Mouse (Mus musculus) kidney, postnatal 36 days (tissue): Measurements from ENCODE around the gene Tacc2.

Source experiments
- DNase-seq, 2 experiments: peaks; one replicate each; pipeline ENCODE4 v3.0.0; 2021 to 2022; ENCODE audit warnings: mixed read lengths in 2 of 2

The Tacc2 gene

GRCm38 (mm10) chr7:130621953-130622352 lies 44.7 kb downstream of the Tacc2 start:
- peak; percentile 58 to 71 for DNase-seq

- DNase-seq = no peak
These were observed 45.1 kb downstream of the Tacc2 start for GRCm38 (mm10) chr7:130622359-130622758.

GRCm38 (mm10) chr7:130624299-130624698 lies 47.1 kb downstream of the Tacc2 start:
- no peak for DNase-seq

- DNase-seq = no peak
These were observed 48.1 kb downstream of the Tacc2 start for GRCm38 (mm10) chr7:130625361-130625760.

- DNase-seq = no peak
These were observed 51.4 kb downstream of the Tacc2 start for GRCm38 (mm10) chr7:130628601-130629000.

- no peak for DNase-seq
These were observed 52.8 kb downstream of the Tacc2 start for GRCm38 (mm10) chr7:130629999-130630398.

- no peak for DNase-seq
These were observed 53.7 kb downstream of the Tacc2 start for GRCm38 (mm10) chr7:130630956-130631355.

GRCm38 (mm10) chr7:130631553-130632378 lies 54.5 kb downstream of the Tacc2 start:
- peak; percentile 75 to 88 for DNase-seq

GRCm38 (mm10) chr7:130632379-130632732 lies 55.1 kb downstream of the Tacc2 start:
- DNase-seq = no peak

- peak; percentile 73 to 82 for DNase-seq
These were observed 57.1 kb downstream of the Tacc2 start for GRCm38 (mm10) chr7:130634259-130634871.

GRCm38 (mm10) chr7:130635212-130635611 lies 58.0 kb downstream of the Tacc2 start:
- no peak for DNase-seq

GRCm38 (mm10) chr7:130636274-130636673 lies 59.0 kb downstream of the Tacc2 start:
- DNase-seq = no peak

GRCm38 (mm10) chr7:130636902-130637301 lies 59.7 kb downstream of the Tacc2 start:
- DNase-seq = no peak

GRCm38 (mm10) chr7:130637811-130638210 lies 60.6 kb downstream of the Tacc2 start:
- no peak for DNase-seq

GRCm38 (mm10) chr7:130640681-130641080 lies 63.4 kb downstream of the Tacc2 start:
- DNase-seq = no peak

GRCm38 (mm10) chr7:130645332-130645993 lies 68.2 kb downstream of the Tacc2 start:
- DNase-seq = peak; percentile 75 to 77

- peak; percentile 89 to 90 for DNase-seq
These were observed 68.9 kb downstream of the Tacc2 start for GRCm38 (mm10) chr7:130645994-130646761.

- peak; percentile 92 to 94 for DNase-seq
These were observed 69.5 kb downstream of the Tacc2 start for GRCm38 (mm10) chr7:130646762-130647139.

- DNase-seq = no peak
These were observed 70.8 kb downstream of the Tacc2 start for GRCm38 (mm10) chr7:130648061-130648460.

- DNase-seq = peak; percentile 72 to 77
These were observed 72.0 kb downstream of the Tacc2 start for GRCm38 (mm10) chr7:130649257-130649656.

GRCm38 (mm10) chr7:130650621-130651020 lies 73.4 kb downstream of the Tacc2 start:
- DNase-seq = no peak

GRCm38 (mm10) chr7:130653036-130653555 lies 75.9 kb downstream of the Tacc2 start:
- DNase-seq = peak; percentile 46 to 82

- DNase-seq = peak; percentile 47 to 77
These were observed 77.3 kb downstream of the Tacc2 start for GRCm38 (mm10) chr7:130654562-130654961.
